Mouse (Mus musculus) brain, embryonic 14.5 days (tissue): ENCODE results near the gene Olfr1233.

ENCODE experiments used
- CTCF ChIP-seq: fragments of 200-500 bp; IDR thresholded peaks from 2 replicates; pipeline ENCODE4 v1.5.1; 2012; ENCODE audit warnings: inconsistent platforms, mild to moderate bottlenecking, moderate library complexity, borderline replicate concordance; ENCODE audit not compliant: insufficient read depth, insufficient read length; ENCODE audit errors: extremely low read depth
- POLR2A ChIP-seq: fragments of 200-500 bp; IDR thresholded peaks from 2 replicates; pipeline ENCODE4 v1.6.1; 2012; ENCODE audit warnings: mild to moderate bottlenecking, inconsistent platforms, borderline replicate concordance; ENCODE audit not compliant: poor library complexity, insufficient read depth, insufficient read length, severe bottlenecking; ENCODE audit errors: extremely low read depth

DNA sequence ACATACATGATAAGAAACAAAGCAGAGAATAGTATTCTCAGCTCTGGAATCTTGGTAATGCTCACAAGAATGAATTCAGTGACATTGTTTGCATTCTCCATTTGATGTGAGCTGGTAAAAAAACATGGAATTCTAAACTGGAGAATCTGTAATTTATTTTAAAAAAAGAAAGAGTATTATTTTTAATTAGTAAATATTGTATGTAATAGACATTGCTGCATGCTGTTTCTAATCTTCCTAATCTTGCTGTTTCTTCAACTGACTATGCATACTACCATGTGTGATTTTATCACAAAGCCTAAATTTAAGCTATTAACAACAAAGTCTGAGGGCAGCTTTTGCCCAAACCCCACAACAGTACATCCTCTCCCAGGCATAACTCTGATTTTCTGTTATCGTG is 45.0 kb downstream of the Olfr1233 start, which contains the start of gene Olfr1230:
- TF ChIP-seq CTCF (no peak), POLR2A (no peak)
